Mouse (Mus musculus) forebrain, embryonic 12.5 days (tissue): Measurements from ENCODE around the gene Olfr444. TPM values are rescaled to one million over a fixed set of nuclear protein-coding genes. Genes with fewer than 3 reads are reported as not detected.
A peak's percentile ranks its signal among the peaks of the same experiment; 100 is the strongest.

Experiments
- ATAC-seq: fragments of 200-750 bp; cut with Nextera tagmentation; 2 replicates; pipeline ENCODE4 v1.8.0; 2017; ENCODE audit warnings: moderate TSS enrichment; ENCODE audit not compliant: low FRiP score
- H3K27ac ChIP-seq: fragments of 300-500 bp; sonication (generic); 2 replicates; pipeline ENCODE4 v1.5.1; 2016; ENCODE audit warnings: mild to moderate bottlenecking
- H3K27me3 ChIP-seq: fragments of 300-500 bp; sonication (generic); 2 replicates; pipeline ENCODE4 v1.6.1; 2016; ENCODE audit warnings: mild to moderate bottlenecking
- H3K36me3 ChIP-seq: fragments of 300-500 bp; sonication (generic); replicated peaks from 2 replicates; pipeline ENCODE4 v1.6.1; 2016; ENCODE audit warnings: mild to moderate bottlenecking
- H3K4me1 ChIP-seq: fragments of 300-500 bp; sonication (generic); 2 replicates; pipeline ENCODE4 v1.6.1; 2016
- H3K4me2 ChIP-seq: fragments of 300-500 bp; sonication (generic); 2 replicates; pipeline ENCODE4 v1.6.1; 2016; ENCODE audit warnings: mild to moderate bottlenecking, moderate library complexity
- H3K4me3 ChIP-seq: fragments of 300-500 bp; sonication (generic); replicated peaks from 2 replicates; pipeline ENCODE4 v1.5.1; 2016; ENCODE audit warnings: mild to moderate bottlenecking
- H3K9ac ChIP-seq: fragments of 300-500 bp; sonication (generic); 2 replicates; pipeline ENCODE4 v1.6.1; 2016; ENCODE audit warnings: mild to moderate bottlenecking
- H3K9me3 ChIP-seq: fragments of 300-500 bp; sonication (generic); 2 replicates; pipeline ENCODE4 v1.6.1; 2016
- WGBS: fragments of 180-500 bp; shearing (Covaris S2); methylation state at CpG from one replicate; pipeline ENCODE4 v1.1.7; 2016; 5-methylcytosine and 5-hydroxymethylcytosine counted together
- polyA plus RNA-seq: library from polyadenylated mRNA; unstranded; fragments of >200 nt; fragmentation: Nextera tagmentation; extraction: Ambion mirVana; gene quantifications from 2 replicates; pipeline ENCODE4 v1.2.1, GENCODE M21; 2016

Gene Olfr444
- polyA plus RNA-seq = not detected in 2 replicates

DNA sequence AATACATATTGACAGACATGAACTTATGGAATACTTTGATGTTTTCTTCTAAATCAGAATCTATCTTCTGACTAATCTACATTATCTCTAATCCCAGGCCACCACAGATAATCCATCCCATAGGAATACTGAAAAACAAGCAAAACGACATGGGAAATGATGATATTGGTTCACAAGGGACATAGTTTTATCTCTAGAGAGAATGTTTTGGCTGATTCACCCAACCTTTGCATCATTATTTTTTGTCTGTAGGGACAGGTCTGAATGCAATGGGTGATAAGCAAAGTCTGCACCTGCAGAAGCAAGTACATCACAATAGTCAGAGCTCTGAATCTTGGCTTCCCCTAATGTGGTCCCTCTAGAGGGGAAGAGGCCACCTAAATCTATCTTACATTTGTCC, at the start of gene Olfr444:
Gene Olfr444 (plus strand): TSS at position 301 of the 400 bp plus-strand sequence.
- Histone ChIP-seq H3K36me3 (no peaks in the 10 kb centered on the region), H3K4me2 (no peak within 1 kb of the TSS), H3K9ac (no peak within 1 kb of the TSS), H3K9me3 (no peaks in the 10 kb centered on the region), H3K4me1 (no peaks in the 10 kb centered on the region), H3K27ac (no peak within 1 kb of the TSS), H3K27me3 (no peaks in the 10 kb centered on the region), H3K4me3 (no peak within 1 kb of the TSS)
- ATAC-seq = no peak
- WGBS = 76% methylated on average over 1 of the region's 1 CpGs

DNA sequence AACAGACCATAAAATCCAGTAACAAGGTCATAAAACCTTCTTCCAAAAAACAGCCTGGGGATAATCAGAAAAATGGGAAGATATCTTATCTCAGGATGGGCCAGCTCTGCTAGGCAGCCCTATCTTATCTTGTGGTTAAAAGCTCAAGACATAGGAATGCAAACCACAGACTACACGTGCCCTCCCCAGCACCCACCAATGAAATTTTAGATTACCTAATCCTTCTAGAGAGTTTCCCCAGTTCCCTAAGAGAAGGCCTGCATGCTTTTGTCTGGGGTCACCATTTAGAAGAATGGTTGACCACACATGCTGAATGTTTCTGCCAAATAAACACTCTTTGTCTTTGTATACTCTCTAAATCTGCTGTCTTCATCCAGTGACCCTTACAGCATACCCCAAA, 48.5 kb upstream of the Olfr444 start:
- H3K27me3 ChIP-seq = no peaks in the 10 kb centered on the region; the same call in 1 of the 2 replicates
- no peaks in the 10 kb centered on the region for H3K4me1 ChIP-seq
- no peak overlapping the region for H3K4me2 ChIP-seq
- no peaks in the 10 kb centered on the region for H3K36me3 ChIP-seq
- H3K9me3 ChIP-seq = no peaks in the 10 kb centered on the region
- H3K4me3 ChIP-seq = no peak overlapping the region
- H3K27ac ChIP-seq = no peak overlapping the region
- WGBS = 10% methylated on average over 1 of the region's 1 CpGs
- H3K9ac ChIP-seq = no peak overlapping the region
- peak; percentile 17; the same call in 1 of the 2 replicates for ATAC-seq

DNA sequence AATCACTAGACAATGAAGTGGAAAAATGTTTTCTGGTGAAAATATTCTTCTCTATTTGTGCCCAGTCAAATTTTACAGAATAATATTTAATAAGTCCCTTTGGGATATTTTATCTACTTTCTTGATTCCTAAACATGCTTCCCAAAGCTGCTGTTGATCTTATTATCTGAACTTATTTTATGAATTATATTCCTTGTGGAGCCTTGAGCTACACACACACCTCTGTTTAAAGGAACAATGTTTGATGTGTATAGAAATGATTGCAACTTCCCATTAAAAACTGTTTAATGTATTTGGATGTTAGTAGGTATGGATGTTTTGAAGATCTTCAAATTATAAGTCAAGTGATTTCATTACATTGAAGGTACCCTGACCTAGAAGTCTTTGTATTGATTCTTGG, 40.3 kb upstream of the Olfr444 start, which contains the start of gene Olfr447:
Gene Olfr447 (plus strand): TSS at position 301 of the 400 bp plus-strand sequence.
- Histone ChIP-seq H3K9me3 (no peaks in the 10 kb centered on the region), H3K27me3 (no peaks in the 10 kb centered on the region), H3K4me2 (no peak within 1 kb of the TSS), H3K9ac (no peak within 1 kb of the TSS), H3K36me3 (no peaks in the 10 kb centered on the region), H3K27ac (no peak within 1 kb of the TSS), H3K4me1 (no peaks in the 10 kb centered on the region), H3K4me3 (no peak within 1 kb of the TSS)
- ATAC-seq = no peak

GRCm38 (mm10) chr6:42921077-42921476, 27.8 kb upstream of the Olfr444 start, which contains the start of gene Olfr446:
Olfr446 (plus strand) TSS chr6:42921377.
- 64% methylated on average over 2 of the region's 2 CpGs for WGBS
- Histone ChIP-seq H3K4me3 (no peak within 1 kb of the TSS), H3K36me3 (no peaks in the 10 kb centered on the region), H3K27me3 (no peaks in the 10 kb centered on the region), H3K9me3 (no peaks in the 10 kb centered on the region), H3K9ac (no peak within 1 kb of the TSS), H3K27ac (no peak within 1 kb of the TSS), H3K4me2 (no peak within 1 kb of the TSS), H3K4me1 (no peaks in the 10 kb centered on the region)
- no peak for ATAC-seq

DNA sequence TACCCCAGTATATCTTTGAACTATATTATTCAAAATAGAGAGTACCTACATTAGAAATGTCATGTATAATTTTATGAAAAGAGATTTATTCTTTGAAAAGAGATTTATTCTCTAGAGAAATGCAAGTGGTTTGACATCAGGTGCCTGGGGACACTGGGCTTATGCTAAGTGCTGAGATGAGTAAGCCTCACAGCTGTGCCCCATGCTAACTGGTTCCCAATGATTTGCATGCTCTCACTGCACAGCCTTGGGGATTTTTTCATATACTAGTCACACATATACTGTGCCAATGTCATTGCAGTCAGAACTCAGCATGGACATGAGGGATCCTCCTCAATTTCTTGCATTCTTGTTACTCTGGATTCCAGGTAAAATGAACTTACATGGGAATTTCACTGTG, 31.5 kb downstream of the Olfr444 start:
- no peak overlapping the region for H3K9ac ChIP-seq
- H3K4me2 ChIP-seq = no peak overlapping the region
- no peaks in the 10 kb centered on the region for H3K36me3 ChIP-seq
- H3K4me1 ChIP-seq = no peaks in the 10 kb centered on the region
- H3K27ac ChIP-seq = no peak overlapping the region
- ATAC-seq = no peak
- no peak overlapping the region for H3K4me3 ChIP-seq
- no peaks in the 10 kb centered on the region for H3K9me3 ChIP-seq
- no peaks in the 10 kb centered on the region for H3K27me3 ChIP-seq

Other genes starting within 250 kb of the Olfr444 start
- gene Tcaf1, start 239.0 kb upstream of the Olfr444 start, polyA plus RNA-seq = 164 and 179 TPM in 2 replicates
- not detected in 2 replicates for gene Olfr453, start 209.7 kb upstream of the Olfr444 start, polyA plus RNA-seq
- not detected in 2 replicates for gene Olfr38, start 192.7 kb upstream of the Olfr444 start, polyA plus RNA-seq
- gene Olfr452, start 164.0 kb upstream of the Olfr444 start, polyA plus RNA-seq = not detected in 2 replicates
- not detected in 2 replicates for gene Olfr450, start 137.1 kb upstream of the Olfr444 start, polyA plus RNA-seq
- not detected in 2 replicates for gene Olfr449, start 114.7 kb upstream of the Olfr444 start, polyA plus RNA-seq
- not detected in 2 replicates for gene Olfr448, start 58.6 kb upstream of the Olfr444 start, polyA plus RNA-seq
- gene Olfr447, start 40.2 kb upstream of the Olfr444 start, polyA plus RNA-seq = not detected in 2 replicates
- gene Olfr446, start 27.7 kb upstream of the Olfr444 start, polyA plus RNA-seq = not detected in 2 replicates
- gene Olfr441, start 157.3 kb downstream of the Olfr444 start, polyA plus RNA-seq = not detected in 2 replicates
- not detected in 2 replicates for gene Olfr237-ps1, start 197.5 kb downstream of the Olfr444 start, polyA plus RNA-seq
- gene Olfr437, start 214.2 kb downstream of the Olfr444 start, polyA plus RNA-seq = not detected in 2 replicates
- 0.05 TPM in 1 of 2 replicates, not detected in the other for gene Olfr13, start 223.1 kb downstream of the Olfr444 start, polyA plus RNA-seq
- not detected in 2 replicates for gene Olfr435, start 248.1 kb downstream of the Olfr444 start, polyA plus RNA-seq